Mouse (Mus musculus) left cerebral cortex, adult 2 months (tissue): Measurements from ENCODE around the gene Espn. TPM values are rescaled to one million over a fixed set of nuclear protein-coding genes. Genes with fewer than 3 reads are reported as not detected.

Experiments
- DNase-seq, 2 experiments: peaks; one replicate each; pipeline ENCODE4 v3.0.0; 2021 to 2022; ENCODE audit warnings: low spot score in 2 of 2, mixed read lengths in 1 of 2; ENCODE audit errors: extremely low spot score in 1 of 2
- H3K27ac ChIP-seq: fragments of 200-600 bp; 2 replicates; pipeline ENCODE4 v1.8.1; 2022
- H3K4me3 ChIP-seq: fragments of 200-600 bp; 2 replicates; pipeline ENCODE4 v1.8.1; 2022
- CTCF ChIP-seq: fragments of 200-600 bp; IDR thresholded peaks from 2 replicates; pipeline ENCODE4 v1.8.1; 2022; ENCODE audit warnings: antibody characterized with exemption, mild to moderate bottlenecking, moderate library complexity
- intact Hi-C: fragments of 180-260 bp; cut with DNase I; formaldehyde crosslinking; loops from one replicate; pipeline ENCODE4 v1.15.1; 2025
- total RNA-seq, 2 experiments: library from RNA; stranded (reverse); gene quantifications; 2 replicates each; pipeline ENCODE4 v1.2.3; 2021

Gene Espn
- total RNA-seq, 2 experiments from 2014 or later: 2.1 to 2.6 TPM

DNA sequence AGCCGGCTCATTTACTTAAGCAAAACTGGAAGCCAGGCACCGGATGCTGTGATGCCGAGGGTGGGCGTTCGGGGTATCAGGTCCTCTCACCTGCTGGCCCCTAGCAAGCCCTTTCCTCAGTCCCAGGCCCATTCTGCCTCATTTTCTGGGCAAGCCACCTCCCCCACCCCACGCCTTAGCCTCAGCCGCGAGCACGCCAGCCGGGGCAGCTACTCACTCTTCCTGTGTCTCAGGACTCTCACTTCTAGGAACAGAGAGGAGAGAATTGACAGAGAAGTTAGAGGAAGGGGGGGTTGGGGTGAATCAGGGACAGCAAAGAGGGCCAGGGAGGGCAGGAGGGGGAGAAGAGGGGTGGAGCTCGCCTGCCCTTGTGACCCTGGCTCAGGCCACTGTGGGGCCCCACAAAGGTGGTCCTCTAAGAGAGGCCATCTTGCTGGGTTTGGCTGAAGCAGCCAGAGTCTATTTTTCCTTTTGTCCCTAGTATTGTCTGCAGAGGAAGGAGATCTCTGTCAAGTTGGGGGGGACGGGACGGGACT, 22.7 kb downstream of the Espn start:
- H3K27ac ChIP-seq: no peak overlapping the region
- intact Hi-C loops: no loop called here
- H3K4me3 ChIP-seq: no peak overlapping the region
- DNase-seq: no peak
- no peak for TF ChIP-seq CTCF

DNA sequence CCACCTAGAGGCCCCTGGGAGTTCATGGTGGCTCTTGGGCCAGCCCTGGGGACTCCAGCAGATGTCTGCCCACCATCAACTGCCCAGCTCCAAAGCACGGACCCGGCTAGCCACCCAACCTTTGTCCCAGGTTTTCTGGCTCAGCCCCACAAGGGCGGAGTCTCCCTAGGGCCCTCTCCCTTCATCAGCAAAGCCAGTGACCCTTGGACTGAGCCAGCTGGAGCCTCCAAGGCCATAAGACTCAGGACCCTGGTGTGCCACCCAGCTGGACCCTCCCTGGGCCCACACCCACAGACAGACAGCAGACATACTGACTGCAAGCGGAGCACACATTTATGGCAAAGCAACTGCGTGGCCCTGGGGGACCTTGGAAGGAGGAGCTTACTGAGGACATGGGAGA, 23.4 kb downstream of the Espn start:
- no peak for TF ChIP-seq CTCF
- no peak overlapping the region for H3K4me3 ChIP-seq
- H3K27ac ChIP-seq: no peak overlapping the region
- DNase-seq: no peak
- intact Hi-C loops: no loop called here

- no peak for DNase-seq
- intact Hi-C loops: no loop called here
- no peak overlapping the region for H3K4me3 ChIP-seq
- H3K27ac ChIP-seq: no peak overlapping the region
- no peak for TF ChIP-seq CTCF
Measured at GRCm38 (mm10) chr4:152127884-152128283, 24.3 kb downstream of the Espn start.

GRCm38 (mm10) chr4:152126026-152126920, 25.9 kb downstream of the Espn start:
- no peak for TF ChIP-seq CTCF
- intact Hi-C loops: no loop called here
- H3K27ac ChIP-seq: no peak overlapping the region; the same call in 1 of the 2 replicates
- peak in 1 of 2 experiments; percentile 49 for DNase-seq
- H3K4me3 ChIP-seq: peak overlapping the region; percentile 45

GRCm38 (mm10) chr4:152125161-152126025, 26.8 kb downstream of the Espn start:
- Histone ChIP-seq H3K4me3 (peak overlapping the region; percentile 45), H3K27ac (peak overlapping the region; percentile 30; the same call in 1 of the 2 replicates)
- no peak for TF ChIP-seq CTCF
- DNase-seq: peak in 1 of 2 experiments; percentile 40
- intact Hi-C loops: no loop called here

GRCm38 (mm10) chr4:152124361-152124961, 27.7 kb downstream of the Espn start:
- no peak for DNase-seq

GRCm38 (mm10) chr4:152121183-152121505, 31.0 kb downstream of the Espn start:
- DNase-seq: no peak
- Histone ChIP-seq H3K4me3 (no peak overlapping the region), H3K27ac (peak overlapping the region; percentile 18)
- no peak for TF ChIP-seq CTCF
- intact Hi-C loops: no loop called here

More at GRCm38 (mm10) chr4:152124361-152124961, 27.7 kb downstream of the Espn start:
- Histone ChIP-seq H3K27ac (no peak overlapping the region; the same call in 1 of the 2 replicates), H3K4me3 (peak overlapping the region; percentile 45)
- no peak for TF ChIP-seq CTCF
- intact Hi-C loops: no loop called here

- intact Hi-C loops: no loop called here
- Histone ChIP-seq H3K27ac (peak overlapping the region; percentile 60), H3K4me3 (peak overlapping the region; percentile 8; the same call in 1 of the 2 replicates)
- no peak for DNase-seq
- no peak for TF ChIP-seq CTCF
Measured at GRCm38 (mm10) chr4:152120311-152121182, 31.6 kb downstream of the Espn start.

DNA sequence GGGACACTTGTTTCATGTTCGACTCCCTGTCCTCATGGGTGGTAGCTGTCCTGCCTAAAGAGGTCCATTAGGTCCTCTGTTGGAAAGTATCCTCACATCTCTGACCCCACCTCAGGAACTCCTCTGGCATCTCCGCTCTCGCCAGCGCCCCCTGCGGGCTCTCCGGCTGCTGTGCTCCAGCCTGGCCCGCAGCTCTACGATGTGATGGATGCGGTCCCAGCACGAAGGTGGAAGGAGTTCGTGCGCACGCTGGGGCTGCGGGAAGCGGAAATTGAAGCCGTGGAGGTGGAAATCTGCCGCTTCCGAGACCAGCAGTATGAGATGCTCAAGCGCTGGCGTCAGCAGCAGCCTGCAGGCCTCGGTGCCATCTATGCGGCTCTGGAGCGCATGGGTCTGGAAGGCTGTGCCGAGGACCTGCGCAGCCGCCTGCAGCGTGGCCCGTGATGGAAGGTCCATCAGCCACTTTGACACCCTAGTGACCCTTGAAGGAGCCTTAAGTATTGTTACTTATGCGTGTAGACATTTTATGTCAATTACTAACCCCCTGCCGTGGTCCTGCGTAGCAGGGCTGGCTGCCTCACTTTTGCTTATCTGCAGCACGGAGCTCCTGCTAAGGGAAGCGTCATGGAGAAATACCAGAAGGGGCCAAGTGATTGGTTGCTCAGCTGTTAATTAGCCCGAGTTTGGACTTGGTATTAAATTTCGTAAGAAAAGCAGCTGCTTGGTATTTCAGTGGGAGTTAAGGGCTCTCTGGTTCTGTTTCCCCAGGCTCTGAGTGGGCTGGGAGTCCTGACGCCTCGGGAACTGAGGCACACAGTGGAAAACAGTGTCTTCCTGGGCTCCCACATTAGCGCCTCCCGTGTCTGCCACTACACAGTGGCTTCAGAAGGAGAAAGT, 32.5 kb downstream of the Espn start:
- intact Hi-C loops: no loop called here
- peak in 1 of 2 experiments; percentile 60 for DNase-seq
- peak; percentile 68 for TF ChIP-seq CTCF
- Histone ChIP-seq H3K4me3 (no peak overlapping the region), H3K27ac (peak overlapping the region; percentile 70)

DNA sequence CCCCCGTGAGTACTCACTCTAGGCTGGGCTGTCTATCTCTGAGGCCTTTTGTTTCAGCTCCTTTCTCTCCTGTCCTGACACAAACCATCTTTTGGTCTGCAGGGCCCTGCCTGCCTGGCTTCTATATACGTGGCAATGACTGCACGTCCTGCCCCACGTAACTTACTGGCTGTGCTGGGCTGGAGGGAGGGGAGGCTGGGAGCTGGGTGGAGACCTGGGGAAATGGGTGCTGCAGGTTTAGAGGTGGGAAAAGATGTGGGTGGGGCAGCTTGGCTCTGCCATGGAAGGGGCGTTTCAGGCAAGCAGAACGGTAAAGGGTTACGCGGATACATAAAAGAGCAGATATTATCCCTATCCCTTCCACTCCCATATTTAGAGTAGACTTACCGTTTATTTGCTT, 34.6 kb downstream of the Espn start:
- DNase-seq: no peak
- intact Hi-C loops: no loop called here

More for the DNA sequence above, 34.6 kb downstream of the Espn start:
- Histone ChIP-seq H3K27ac (no peak overlapping the region), H3K4me3 (no peak overlapping the region)
- no peak for TF ChIP-seq CTCF
